Mouse (Mus musculus) c-Kit-positive CD71-positive TER-119-positive erythroid progenitor cells, embryonic 14.5 days (primary cell): ENCODE results near the gene Crip2.

Source experiments
- DNase-seq: peaks from one replicate; pipeline ENCODE4 v3.0.0-alpha.2; 2013; ENCODE audit warnings: low spot score

Crip2 gene

DNA sequence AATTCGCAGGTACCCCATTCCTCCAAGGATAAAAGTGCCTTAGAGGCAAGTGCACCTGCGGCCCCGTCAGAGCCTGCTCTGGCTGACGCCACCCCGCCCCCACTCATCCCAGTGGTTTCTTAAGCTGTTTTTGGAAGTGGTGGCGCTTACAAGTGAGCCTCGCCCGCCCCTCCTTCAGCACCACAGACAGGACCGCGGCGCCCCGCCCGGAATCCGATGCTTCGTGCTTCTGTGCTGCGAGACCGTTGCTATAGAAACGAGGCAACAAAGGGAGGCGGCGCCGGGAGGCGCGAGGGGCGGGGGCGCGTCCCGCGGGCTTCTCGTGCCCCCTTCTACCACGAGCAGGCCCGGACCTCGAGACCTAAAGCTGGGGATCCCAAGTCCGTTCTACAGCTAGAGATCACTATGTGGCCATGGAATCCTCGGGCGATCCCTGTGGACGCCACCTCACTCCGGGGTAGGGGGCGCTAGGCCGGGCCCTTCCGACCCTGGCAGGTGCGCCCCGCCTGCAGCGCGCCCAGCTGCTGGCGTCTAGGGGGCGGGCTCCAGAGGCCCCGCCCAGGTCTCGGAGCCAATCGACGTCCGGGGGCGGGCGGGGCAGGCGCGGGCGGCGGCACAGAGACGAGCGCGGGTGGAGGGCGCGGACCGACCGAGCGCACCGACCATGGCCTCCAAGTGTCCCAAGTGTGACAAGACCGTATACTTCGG lies at the start of gene Crip2:
TSS of gene Crip2 (plus strand) at position 329 of the 708 bp plus-strand sequence.
- DNase-seq: peak; percentile 76

DNA sequence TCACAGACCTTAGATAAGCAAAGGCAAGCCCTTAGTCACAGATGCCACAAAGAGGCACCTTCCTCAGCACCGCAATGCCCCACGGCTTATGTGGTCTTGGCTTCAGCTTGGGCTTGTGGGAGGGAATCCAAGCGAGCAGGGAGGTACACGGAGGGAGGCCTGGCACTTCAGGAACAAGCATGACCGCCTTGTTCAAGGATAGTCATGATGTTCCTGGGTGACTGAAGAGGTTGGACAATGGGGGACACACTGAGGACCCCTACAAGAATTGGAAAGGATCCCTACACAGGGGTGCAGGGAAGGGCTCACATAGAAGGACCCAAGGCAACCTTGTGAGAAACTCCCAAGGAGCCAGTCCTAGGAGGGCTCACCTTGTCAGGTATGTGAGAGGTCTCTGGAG lies 43.0 kb upstream of the Crip2 start:
- no peak for DNase-seq

DNA sequence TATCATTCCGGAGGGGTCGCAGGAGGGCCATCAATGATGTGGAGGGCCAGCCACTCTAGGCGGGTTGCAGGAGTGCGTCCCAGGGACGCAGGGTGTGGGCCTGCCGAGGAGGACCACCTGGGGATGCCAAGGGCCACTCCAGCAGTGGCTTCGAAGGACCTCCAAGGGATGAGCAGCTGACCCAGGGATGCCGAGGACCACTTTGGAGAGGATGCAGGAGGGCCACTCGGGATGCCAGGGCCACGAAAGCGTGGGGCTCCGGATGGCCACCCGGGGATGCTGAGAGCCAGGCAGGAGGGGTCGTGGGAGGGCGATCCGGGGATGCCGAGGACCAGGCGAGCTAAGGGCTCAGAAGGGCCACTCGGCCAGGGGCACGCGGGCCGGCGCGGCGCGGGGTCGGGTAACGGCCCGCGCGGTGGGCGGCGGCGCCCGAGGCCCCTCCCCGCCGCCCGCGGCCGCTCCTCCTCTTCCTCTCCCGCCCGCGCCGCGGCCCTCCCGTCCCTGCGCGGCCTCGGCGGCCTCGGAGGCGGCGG lies 42.2 kb upstream of the Crip2 start, which contains the start of gene Mta1:
TSS of gene Mta1 (plus strand) at position 530 of the 533 bp plus-strand sequence.
- no peak for DNase-seq

DNA sequence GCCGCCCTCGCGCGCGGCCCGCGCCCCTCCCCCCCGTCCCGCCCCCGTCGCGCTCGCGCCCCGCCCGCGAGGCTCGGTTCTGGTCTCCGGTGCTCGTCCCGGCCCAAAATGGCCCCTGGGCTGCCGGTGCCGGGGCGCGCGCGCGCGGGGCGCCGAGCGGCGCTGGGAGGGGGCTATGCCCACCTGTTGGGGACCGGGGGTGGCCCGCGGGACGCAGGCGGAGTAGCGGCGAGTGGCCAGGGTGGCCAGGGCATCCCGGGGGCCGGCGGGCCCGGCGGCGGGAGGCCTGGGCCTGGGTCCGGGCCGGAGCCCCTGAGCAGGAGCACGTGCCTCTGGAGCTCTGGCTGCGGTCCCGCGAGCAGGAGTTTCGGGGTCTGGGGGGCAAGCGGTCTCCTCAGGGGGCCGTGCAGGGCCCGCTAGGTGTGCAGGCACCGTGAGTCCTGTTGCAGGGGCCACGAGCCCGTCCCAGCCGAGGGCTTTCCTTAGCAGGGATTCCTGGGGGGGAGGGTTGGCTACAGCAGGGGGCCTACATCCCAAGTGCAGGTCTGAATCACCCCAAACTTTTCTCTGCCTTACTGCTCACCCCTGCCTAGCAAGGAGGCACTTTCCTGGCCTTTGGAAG lies 41.4 kb upstream of the Crip2 start:
- DNase-seq: no peak

DNA sequence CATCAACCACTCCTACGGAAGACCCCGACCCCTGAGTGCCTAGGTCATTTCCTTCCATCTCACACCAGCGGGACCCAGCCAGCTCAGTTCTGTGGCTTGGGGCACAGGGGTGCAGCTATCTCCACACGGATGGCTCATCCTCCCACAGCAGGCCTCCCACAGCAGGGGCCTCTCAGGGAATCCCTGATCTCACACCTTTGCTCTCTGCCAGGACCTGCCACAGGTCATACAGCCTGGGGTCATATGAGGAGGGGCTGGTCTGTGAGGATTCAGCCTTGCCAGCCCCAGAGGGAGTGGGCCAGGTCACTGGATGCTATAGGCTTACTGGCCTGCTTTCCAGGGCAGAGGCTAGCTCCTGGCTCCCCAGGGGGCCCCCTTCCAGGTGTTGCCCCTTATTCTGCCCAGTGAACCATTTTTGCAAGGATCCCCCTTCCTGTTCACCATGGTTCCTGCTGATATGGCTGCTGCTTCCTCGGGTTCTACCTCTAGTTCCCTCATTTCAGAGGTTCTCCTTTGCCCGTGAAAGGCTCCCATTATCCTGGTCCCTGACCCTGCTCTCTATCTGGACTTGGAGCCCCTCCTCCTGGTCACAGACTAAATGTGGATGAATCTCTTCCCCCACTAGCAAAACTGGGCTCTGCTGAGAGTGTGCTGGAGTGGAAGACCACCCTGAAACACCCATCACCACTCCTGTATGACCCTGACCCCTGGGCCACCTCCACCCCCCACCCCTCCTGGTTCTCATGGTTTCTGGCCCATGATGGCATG lies 40.4 kb upstream of the Crip2 start:
- no peak for DNase-seq

DNA sequence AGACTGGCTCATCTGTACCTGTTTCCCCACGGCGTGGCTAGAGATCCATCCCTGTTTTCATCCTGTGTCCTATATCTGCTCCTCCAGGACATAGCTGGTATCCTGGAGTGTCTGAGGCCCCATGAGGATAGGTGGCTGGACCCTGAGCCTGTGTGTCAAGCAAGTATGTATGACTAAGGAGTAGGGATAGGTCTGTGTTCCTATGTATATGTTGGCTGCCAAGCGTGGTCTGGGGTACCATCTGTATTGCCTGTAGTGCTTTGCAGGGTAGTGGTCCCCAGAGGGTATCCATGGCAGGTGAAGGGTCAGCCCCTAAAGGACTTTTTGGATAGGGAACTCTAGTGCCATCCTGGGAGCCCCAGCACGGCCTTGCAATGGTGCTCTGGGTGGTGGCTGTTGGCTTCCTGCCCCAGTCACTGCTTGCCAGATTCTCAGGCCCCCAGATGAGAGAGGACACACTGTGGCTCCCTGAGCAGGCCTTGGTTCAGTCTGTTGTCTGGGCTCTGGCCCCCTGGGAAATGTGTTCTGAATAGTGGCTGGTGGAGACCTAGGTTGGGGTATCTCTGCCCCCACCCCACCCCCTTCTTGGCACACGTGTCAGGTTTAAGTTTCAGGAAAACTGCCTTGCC lies 39.5 kb upstream of the Crip2 start:
- no peak for DNase-seq

DNA sequence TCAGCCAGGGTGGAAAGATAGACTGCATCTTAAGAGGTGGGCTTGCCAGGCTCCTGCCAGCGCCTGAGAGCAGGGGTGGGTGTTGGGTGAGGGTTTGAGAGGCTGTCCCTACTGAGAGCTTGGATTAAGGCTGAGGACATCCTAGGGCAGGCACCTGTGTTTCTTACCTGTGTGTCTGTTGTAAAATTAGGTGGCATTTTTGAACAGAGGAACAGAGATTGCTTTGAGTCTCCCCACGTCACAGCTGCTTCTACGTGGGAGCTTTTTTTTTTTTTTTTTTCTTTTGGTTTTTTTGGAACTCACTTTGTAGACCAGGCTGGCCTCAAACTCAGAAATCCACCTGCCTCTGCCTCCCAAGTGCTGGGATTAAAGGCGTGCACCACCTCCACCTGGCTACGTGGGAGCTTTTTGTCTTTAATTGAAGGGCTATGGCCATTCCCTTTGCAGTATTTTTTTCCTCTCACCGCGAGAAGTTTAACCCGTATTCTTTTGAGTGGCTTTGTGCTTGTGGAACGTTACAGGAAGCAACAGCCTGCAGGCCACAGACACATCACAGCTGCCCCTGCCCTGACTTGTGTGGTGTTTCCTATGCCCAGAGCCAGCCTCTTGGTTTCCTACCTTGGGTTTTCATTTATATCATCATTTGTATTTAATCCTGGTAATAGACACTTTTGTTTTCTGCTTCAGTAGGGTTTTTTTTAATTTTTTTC lies 38.6 kb upstream of the Crip2 start:
- DNase-seq: no peak

DNA sequence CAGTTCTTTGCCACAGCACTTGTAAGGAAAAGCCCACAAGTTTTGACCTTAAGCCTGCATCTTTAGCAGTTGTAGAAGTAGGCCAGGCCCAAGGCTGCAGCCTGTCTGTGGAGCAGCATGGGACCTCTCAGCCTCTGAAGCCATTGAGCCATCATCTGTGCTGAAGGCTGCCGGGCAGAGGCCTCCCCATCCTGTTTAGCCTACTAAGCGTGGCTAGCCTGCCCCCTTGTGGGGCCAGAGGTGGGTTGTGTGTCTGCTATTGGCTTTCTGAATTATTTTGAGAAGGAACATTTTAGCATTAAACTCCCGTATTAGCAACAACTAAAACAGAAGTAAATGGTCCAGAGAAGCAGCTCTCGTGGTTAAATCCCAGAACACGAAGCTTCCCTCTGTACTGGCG lies 37.6 kb upstream of the Crip2 start:
- peak; percentile 59 for DNase-seq

DNA sequence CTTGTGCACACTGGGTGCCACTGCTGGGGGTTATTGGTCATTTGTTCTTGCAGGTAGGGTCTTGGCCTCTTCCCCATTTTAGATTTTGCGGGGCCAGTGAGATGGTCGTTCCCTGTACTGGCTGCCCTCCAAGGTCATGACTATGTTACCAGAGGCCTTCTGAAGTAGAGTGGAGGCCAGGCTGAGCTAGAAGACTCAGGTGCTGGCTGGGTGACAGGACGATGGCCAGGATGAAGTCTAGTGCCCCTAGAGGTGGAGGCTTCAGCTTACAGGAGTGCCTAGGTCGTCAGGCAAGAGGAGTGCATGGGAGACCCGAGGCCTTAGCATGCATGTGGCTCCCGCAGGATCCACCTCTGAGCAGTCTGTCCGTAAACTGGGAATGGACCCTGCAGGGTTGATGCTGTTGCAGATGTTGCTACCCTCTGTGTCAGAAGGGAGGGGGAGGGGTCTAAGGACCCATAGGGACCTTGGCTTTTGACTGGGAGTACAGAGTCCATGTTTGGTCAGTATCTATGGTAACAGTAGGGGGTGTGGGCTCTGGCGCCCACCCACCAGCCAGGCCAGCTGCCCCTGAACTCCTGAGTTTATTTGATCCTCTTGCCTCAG lies 36.1 kb upstream of the Crip2 start:
- DNase-seq: no peak

DNA sequence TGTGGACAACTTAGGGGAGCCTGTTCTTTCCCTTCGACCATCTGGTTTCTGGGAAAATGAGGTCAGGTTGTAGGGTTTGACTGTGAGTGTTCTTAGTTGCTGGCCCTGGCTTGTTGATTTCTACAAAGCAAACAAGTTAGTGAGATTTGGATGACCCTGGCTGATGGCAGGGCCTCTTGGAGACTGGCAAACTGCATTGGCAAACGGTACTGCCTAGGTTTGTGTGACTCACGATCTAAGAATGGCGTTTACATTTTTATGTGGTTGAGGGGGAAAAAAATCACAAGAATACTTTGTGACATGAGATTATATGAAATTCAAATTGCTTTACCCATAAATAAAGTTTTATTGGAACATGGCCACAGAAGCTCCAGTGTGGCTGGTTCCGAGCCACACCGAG lies 33.6 kb upstream of the Crip2 start:
- no peak for DNase-seq

DNA sequence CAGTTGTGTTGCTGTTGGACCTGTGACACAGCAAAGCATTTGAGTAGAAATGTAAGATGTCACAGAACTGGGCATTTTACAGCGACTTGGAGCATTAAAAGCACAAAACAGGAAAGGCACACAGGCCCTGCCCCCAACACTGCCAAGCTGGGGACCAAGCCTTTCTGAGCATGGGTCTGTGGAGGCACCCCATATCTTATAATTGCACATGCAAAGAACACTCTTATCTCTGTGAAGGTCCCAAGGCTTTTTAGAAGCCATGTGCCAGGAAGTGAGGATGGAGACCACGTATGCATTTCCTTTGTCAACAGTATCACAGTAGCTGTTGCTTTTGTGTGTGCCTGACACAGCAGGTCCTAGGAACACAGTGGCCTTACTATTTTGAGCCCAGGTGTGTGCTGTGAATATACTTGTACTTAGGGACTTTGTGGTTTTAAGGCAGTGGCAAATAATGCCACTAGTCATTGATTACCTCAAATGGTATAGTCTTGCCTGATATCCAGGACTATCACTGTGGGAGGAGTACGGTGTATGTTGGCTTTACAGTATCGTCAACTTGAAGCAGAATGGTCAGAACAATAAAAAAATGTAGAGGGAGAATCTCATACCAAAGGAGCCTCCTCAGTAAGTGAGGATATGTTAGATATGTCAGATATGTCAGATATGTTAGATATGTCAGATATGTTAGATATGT lies 32.5 kb upstream of the Crip2 start:
- DNase-seq: peak; percentile 81

DNA sequence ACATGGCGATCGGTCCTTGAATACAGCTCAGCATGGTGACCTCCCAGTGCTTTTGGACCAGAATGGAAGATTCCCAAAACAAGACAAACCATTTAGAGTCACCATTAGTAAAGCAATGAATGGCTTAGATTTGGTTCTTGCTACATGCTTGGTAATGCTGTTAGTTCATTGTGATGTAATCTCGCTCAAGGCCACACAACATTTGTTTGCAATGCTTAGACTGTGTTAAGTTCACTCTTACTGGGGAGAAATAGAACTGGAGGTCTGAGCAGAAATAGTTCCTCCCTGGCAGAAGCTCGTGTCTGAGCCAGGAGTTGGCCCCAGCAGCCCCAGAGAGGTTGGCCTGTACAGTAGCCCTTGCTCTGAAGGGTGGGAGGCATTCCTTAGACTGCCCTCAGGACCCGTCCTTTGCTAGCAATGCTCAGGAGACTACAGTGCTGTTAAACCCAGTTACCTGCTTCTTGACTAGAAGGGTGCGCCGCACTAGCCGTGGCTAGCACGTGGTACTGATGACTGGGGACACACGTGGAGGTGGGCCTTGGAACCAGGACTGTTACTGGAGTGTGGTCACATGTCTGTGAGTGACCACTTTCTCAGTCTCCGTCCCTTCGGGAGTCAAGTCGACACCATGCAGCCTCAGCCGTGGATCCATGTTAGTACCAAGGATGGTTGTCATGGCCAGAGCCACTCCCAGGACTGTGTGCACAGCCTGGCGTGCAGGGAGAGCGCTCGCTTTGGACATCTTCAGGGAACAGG lies 31.3 kb upstream of the Crip2 start:
- DNase-seq: no peak

DNA sequence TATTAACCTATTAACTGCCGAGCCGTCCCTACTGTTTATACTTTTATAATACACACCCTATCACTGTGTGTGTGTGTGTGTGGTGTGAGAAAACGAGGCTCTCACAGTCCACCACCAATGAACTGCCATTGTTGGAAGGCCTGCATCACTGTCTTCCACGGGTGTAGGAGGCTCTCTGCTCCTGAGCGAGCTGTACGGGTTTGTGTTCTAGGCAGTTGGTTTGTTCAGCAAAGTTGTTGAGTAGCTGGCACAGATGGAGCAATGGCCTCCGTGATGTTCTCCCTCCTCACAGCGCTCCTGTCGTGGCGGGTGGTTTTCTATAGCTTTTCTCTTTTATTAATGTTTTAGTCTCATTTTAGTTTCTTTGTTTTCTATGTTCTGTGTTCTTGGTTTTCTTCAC lies 30.2 kb upstream of the Crip2 start:
- no peak for DNase-seq

DNA sequence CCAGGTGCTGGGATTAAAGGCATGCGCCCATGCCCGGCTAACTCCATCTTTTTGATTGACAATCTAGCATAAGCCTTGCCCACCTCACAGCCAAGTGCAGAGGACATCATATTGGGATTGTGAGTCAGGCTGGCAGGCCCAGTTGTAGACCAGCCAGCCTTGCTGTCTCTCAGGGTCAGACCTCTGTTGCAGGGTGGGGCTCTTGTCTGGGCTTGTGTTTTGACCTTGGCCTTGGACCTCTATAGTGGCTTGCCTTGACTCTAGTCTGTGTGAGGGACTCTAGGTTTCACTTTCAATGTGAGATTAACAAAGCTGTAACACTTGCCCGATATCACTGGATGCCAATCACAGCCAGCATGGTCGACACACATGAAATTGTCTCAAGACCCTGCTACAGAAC lies 25.9 kb upstream of the Crip2 start:
- DNase-seq: no peak

DNA sequence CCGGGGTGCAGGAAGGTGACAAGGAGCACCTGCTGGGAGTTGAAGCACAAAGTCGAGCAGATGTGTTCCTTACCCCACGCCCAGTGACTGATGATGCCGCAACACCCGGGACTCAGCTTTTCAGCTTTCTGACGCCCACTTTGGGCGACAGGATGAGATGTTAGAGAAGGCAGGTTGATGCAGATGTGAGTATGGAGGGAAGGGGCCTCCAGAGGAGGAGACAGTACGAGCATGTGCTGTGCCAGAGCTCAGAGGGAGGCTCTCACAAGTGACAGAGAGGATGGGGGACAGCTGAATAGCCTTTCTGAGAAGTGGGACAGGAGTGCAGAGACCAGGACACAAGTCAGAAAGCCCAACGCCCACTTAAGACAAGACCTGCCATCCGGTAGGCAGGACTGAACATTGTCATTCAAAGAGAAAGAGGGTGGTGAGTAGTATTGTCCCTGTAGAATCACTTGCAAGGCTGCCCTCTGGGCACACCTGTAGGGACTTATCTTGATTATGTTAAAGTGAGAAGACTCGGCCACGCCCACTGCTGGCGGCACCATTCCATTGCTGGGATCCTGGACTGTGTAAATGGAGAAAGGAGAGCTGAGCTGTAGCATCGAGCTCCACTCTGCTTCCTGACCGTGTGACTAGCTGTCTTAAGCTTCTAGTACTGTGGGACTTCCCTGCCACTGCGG lies 25.0 kb upstream of the Crip2 start:
- no peak for DNase-seq

DNA sequence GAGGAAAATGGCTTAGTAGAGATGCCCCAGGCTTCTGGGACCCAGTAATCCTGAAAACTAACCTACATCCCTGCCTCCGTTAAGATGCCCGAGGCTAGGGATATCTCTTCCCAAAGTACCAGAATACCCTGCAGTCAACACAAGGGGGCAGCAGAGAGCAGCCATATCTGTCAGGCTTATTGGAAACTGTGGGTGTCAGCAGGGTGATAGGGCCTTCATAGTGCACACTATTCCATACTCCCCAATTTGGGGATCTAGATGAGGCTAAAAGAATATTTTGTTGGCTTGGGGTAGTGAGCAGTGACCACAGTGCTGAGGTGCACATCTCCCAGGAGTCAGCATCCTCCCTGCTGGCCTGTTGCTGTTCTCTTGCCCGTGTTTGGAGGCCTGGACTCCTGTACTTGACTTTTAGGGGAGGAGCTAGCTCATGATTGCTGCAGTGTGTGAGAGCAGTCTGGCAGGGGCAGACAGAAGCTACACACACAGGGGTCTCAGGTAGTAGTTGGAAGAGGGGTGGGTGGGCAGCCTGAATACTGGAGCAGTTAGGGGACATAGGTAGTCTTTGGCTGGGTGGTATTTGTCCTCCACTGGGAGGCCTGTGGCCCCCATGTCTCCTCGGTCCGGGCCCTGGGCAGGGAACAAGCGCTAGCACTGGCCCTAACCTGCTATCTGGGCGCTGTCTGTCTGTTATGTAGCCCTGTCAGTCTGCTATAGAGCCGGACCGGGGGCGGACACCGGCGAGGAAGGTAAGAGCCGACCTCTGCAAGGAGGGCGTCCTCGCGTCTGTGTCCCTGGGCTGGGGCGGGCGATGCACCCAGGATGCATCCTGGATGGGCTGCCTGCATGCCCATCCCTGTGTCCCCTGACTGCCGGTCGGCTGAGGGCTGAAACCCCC lies 20.3 kb upstream of the Crip2 start:
- DNase-seq: peak; percentile 82

DNA sequence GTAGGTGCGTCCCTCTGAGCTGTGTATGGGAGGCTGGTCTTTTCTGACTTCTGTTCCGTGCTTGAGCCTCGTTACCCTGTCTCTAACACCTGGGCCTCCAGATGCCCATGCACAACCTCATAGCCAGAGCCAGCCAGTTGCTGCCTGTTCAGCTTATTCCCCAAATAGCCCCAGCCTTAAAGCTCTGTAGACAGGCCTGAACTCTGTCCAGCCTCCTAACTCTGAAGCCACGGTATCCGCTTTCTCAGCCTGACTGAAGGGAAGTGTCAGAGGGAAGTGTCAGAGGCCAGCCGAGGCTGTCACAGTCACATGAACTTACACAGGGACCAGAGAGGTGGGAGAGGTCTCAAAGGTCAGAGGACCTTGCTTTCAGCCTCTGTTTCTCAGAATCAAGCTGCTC lies 15.3 kb upstream of the Crip2 start:
- DNase-seq: no peak

DNA sequence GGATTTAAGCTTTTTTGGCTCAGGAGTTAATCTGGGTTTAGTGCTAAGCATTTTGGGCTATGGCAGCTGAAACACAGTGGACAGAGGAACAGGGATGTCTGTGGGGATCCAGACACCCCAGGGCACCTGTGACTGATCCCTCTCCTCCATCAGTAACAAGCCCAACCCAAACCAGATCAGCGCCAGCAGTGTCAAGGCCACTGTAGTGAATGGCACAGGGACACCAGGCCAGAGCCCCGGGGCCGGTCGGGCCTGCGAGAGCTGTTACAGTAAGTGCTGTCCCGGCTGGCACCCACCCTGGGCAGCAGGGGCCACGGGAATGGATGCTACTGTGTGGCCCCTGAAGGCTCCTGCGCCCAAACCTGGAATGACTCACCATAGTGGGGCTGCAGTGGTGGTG lies 9.3 kb upstream of the Crip2 start:
- no peak for DNase-seq
